Mouse (Mus musculus) 416B (cell line): ENCODE measurements at regions not wholly inside any gene's neighbourhood (a gene's known extent, or its start where the extent isn't known, plus 50 kb on each side); places are given as distances from the start of the nearest gene placed in this dataset.

Experiments used
- DNase-seq: peaks from one replicate; pipeline ENCODE4 v3.0.0; 2011; ENCODE audit warnings: low read depth

GRCm38 (mm10) chr4:152628111-152628510 is 150.4 kb upstream of the Kcnab2 start:
- no peak for DNase-seq

GRCm38 (mm10) chr4:152625032-152626003 is 147.6 kb upstream of the Kcnab2 start:
- DNase-seq = no peak

GRCm38 (mm10) chr4:152622022-152622777 is 144.5 kb upstream of the Kcnab2 start:
- DNase-seq = no peak

GRCm38 (mm10) chr4:152617636-152618035 is 140.0 kb upstream of the Kcnab2 start:
- no peak for DNase-seq

GRCm38 (mm10) chr4:152615155-152615554 is 137.5 kb upstream of the Kcnab2 start:
- no peak for DNase-seq

GRCm38 (mm10) chr4:152614356-152615100 is 136.9 kb upstream of the Kcnab2 start:
- no peak for DNase-seq
